Mouse (Mus musculus): ENCODE measurements around the gene Plpp3. TPM values are rescaled to one million over a fixed set of nuclear protein-coding genes. Genes with fewer than 3 reads are reported as not detected.
A peak's percentile ranks its signal among the peaks of the same experiment; 100 is the strongest.

Plpp3 gene
- 100 to 1,000 TPM; 153 to 173 TPM for total RNA-seq (2021)

- intact Hi-C loops (cut with DNase I), result loop anchor here (5.0 kb wide), 2 partner anchors 160 to 770 kb away; no protein-coding TSS in a partner anchor
- DNase-seq (ENCODE audit: low spot score in 2 of 2), result peak; percentile 75 to 80
Measured at GRCm38 (mm10) chr4:105157276-105158168, at the start of gene Plpp3. Plpp3 (plus strand) TSS chr4:105157347.

GRCm38 (mm10) chr4:105107943-105108640 is 49.1 kb upstream of the Plpp3 start:
- peak in 1 of 2 experiments; percentile 25 for DNase-seq (ENCODE audit: low spot score in 2 of 2)
- intact Hi-C loops (cut with DNase I), result loop anchor here (10.0 kb wide), 1 partner anchor 63 kb away; no protein-coding TSS in a partner anchor

GRCm38 (mm10) chr4:105108641-105109198 is 48.4 kb upstream of the Plpp3 start:
- intact Hi-C loops (cut with DNase I), result loop anchor here (10.0 kb wide), 1 partner anchor 64 kb away; no protein-coding TSS in a partner anchor
- peak in 1 of 2 experiments; percentile 32 for DNase-seq (ENCODE audit: low spot score in 2 of 2)

GRCm38 (mm10) chr4:105109199-105109989 is 47.8 kb upstream of the Plpp3 start, which contains the start of gene Prkaa2:
Prkaa2 (minus strand) TSS chr4:105109890.
- intact Hi-C loops (cut with DNase I), result loop anchor here (10.0 kb wide), 1 partner anchor 65 kb away; no protein-coding TSS in a partner anchor

GRCm38 (mm10) chr4:105109990-105110683 is 47.0 kb upstream of the Plpp3 start:
- intact Hi-C loops (cut with DNase I), result loop anchor here (10.0 kb wide), 1 partner anchor 65 kb away; no protein-coding TSS in a partner anchor
- DNase-seq (ENCODE audit: low spot score in 2 of 2), result peak; percentile 57 to 65

More at GRCm38 (mm10) chr4:105109199-105109989, 47.8 kb upstream of the Plpp3 start, which contains the start of gene Prkaa2:
- DNase-seq (ENCODE audit: low spot score in 2 of 2), result peak; percentile 84 to 87

GRCm38 (mm10) chr4:105110684-105111035 is 46.5 kb upstream of the Plpp3 start:
- intact Hi-C loops (cut with DNase I), result no loop called here
- DNase-seq (ENCODE audit: low spot score in 2 of 2), result no peak

GRCm38 (mm10) chr4:105111770-105112169 is 45.4 kb upstream of the Plpp3 start:
- intact Hi-C loops (cut with DNase I), result no loop called here
- DNase-seq (ENCODE audit: low spot score in 2 of 2), result no peak

GRCm38 (mm10) chr4:105113042-105113441 is 44.1 kb upstream of the Plpp3 start:
- intact Hi-C loops (cut with DNase I), result no loop called here
- DNase-seq (ENCODE audit: low spot score in 2 of 2), result no peak

GRCm38 (mm10) chr4:105113468-105113867 is 43.7 kb upstream of the Plpp3 start:
- intact Hi-C loops (cut with DNase I), result no loop called here
- DNase-seq (ENCODE audit: low spot score in 2 of 2), result no peak

GRCm38 (mm10) chr4:105121081-105121480 is 36.1 kb upstream of the Plpp3 start:
- intact Hi-C loops (cut with DNase I), result loop anchor here (5.0 to 10.0 kb wide), 2 partner anchors 89 to 206 kb away; partner anchors contain the start of gene Fyb2
- DNase-seq (ENCODE audit: low spot score in 2 of 2), result peak; percentile 29 to 35

- peak in 1 of 2 experiments; percentile 44 for DNase-seq (ENCODE audit: low spot score in 2 of 2)
- intact Hi-C loops (cut with DNase I), result loop anchor here (5.0 to 10.0 kb wide), 2 partner anchors 90 to 208 kb away; partner anchors contain the start of gene Fyb2
Measured at GRCm38 (mm10) chr4:105122429-105122828, 34.7 kb upstream of the Plpp3 start.

GRCm38 (mm10) chr4:105129212-105129611 is 27.9 kb upstream of the Plpp3 start:
- intact Hi-C loops (cut with DNase I), result loop anchor here (10.0 kb wide), 1 partner anchor 214 kb away; the partner anchor contains the start of gene Fyb2
- DNase-seq (ENCODE audit: low spot score in 2 of 2), result no peak

GRCm38 (mm10) chr4:105131756-105132314 is 25.3 kb upstream of the Plpp3 start:
- DNase-seq (ENCODE audit: low spot score in 2 of 2), result no peak
- intact Hi-C loops (cut with DNase I), result no loop called here

GRCm38 (mm10) chr4:105133350-105134050 is 23.6 kb upstream of the Plpp3 start:
- no peak for DNase-seq (ENCODE audit: low spot score in 2 of 2)

GRCm38 (mm10) chr4:105149492-105149891 is 7.7 kb upstream of the Plpp3 start:
- intact Hi-C loops (cut with DNase I), result no loop called here
- DNase-seq (ENCODE audit: low spot score in 2 of 2), result no peak

More at GRCm38 (mm10) chr4:105133350-105134050, 23.6 kb upstream of the Plpp3 start:
- intact Hi-C loops (cut with DNase I), result no loop called here

- intact Hi-C loops (cut with DNase I), result loop anchor here (1.0 to 5.0 kb wide), 2 partner anchors 1073 to 1225 kb away; no protein-coding TSS in a partner anchor
Measured at GRCm38 (mm10) chr4:105151911-105152690, 5.0 kb upstream of the Plpp3 start.

More at GRCm38 (mm10) chr4:105151911-105152690, 5.0 kb upstream of the Plpp3 start:
- DNase-seq (ENCODE audit: low spot score in 2 of 2), result peak; percentile 67 to 76

Data from left cerebral cortex, postnatal 36 days (tissue).